Mouse (Mus musculus): ENCODE measurements around the gene Olfr633. TPM values are rescaled to one million over a fixed set of nuclear protein-coding genes. Genes with fewer than 3 reads are reported as not detected.
"Not testable (repeated sequence)": the region's sequence is repeated elsewhere in the genome, so short reads cannot be mapped to it uniquely, and the experiment has no call there.

Olfr633 gene
- polyA plus RNA-seq (2015; fragmentation: Nextera tagmentation; extraction: Ambion mirVana) = not detected in 2 replicates

DNA sequence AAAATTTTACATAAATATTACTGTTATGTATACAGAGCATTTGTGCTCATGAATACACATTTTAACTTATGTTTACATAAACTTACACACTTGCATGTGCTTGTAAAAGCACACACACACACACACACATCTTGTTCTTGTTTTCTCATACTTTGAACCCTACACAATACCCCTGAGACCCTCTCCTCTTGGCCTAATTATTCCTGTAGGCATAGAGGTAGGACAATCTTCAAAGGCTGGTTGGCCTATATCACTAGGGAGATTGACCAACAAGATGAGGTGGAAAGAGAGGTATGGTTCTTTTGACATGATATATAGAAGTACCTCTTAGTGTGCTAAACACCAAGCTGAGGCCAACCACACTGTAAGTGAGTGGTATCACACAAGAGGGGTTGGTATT, at the start of gene Olfr633:
Olfr633 (plus strand) TSS at position 301 of the 400 bp plus-strand sequence.
- H3K27me3 ChIP-seq (replicated peaks) = no peaks in the 10 kb centered on the region
- no peaks in the 10 kb centered on the region for H3K36me3 ChIP-seq
- H3K9me3 ChIP-seq (replicated peaks) = no peaks in the 10 kb centered on the region
- no peak within 1 kb of the TSS for H3K4me2 ChIP-seq
- H3K9ac ChIP-seq (replicated peaks) = no peak within 1 kb of the TSS
- no peak within 1 kb of the TSS for H3K27ac ChIP-seq (replicated peaks)
- ATAC-seq (ENCODE audit: low FRiP score) = no peak
- H3K4me1 ChIP-seq = no peaks in the 10 kb centered on the region
- no peak within 1 kb of the TSS for H3K4me3 ChIP-seq (replicated peaks)

DNA sequence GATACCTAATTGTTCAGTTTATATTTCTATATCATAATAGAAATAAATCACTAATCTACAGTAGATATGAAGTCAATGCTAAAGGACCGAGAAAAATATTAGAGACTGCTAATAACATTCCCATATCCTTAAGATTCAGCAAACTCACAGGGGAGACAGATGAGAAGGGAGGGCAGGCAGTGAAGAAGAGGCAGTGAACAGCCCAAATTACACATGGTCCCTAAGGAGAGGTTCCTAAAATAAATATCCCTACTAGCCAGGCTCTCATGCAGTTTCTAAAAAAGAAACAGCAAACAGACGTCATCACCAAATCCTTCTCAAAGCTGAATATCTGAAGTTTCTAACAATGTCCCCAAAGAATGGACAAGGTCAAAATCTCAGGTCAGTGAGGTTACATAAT, 41.0 kb upstream of the Olfr633 start, which contains the start of gene Olfr65:
Olfr65 (plus strand) TSS at position 301 of the 400 bp plus-strand sequence.
- 77% methylated on average over 2 of the region's 2 CpGs for WGBS
- ATAC-seq (ENCODE audit: low FRiP score) = no peak
- Histone ChIP-seq H3K4me3 (replicated peaks) (no peak within 1 kb of the TSS), H3K9ac (replicated peaks) (no peak within 1 kb of the TSS), H3K27me3 (replicated peaks) (no peaks in the 10 kb centered on the region), H3K27ac (replicated peaks) (no peak within 1 kb of the TSS), H3K9me3 (replicated peaks) (no peaks in the 10 kb centered on the region), H3K36me3 (no peaks in the 10 kb centered on the region), H3K4me2 (no peak within 1 kb of the TSS), H3K4me1 (no peaks in the 10 kb centered on the region)

DNA sequence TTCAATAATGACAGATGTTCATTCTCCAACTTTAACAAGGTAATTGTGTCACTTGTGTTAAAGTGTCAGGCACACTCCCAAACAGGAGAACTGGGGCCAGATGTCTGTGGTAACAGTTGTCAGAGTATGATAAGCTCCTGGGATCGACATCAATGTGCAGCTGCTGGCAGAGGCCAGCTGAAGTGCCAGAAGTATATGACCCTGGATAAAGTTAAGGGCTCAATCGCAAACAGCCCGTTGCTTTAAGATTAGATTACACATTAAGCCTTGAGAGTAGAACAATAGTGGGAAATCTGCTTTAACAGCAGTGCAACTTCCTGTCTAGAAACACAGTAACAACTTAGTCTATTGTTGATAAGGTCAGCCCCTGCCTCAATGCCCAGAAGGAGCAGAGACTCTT, 34.2 kb upstream of the Olfr633 start:
- H3K9me3 ChIP-seq (replicated peaks) = no peaks in the 10 kb centered on the region
- WGBS = 55% methylated on average over 3 of the region's 3 CpGs
- H3K27ac ChIP-seq (replicated peaks) = no peak overlapping the region
- H3K4me1 ChIP-seq = no peaks in the 10 kb centered on the region
- no peaks in the 10 kb centered on the region for H3K36me3 ChIP-seq
- H3K9ac ChIP-seq (replicated peaks) = no peak overlapping the region
- H3K4me3 ChIP-seq (replicated peaks) = no peak overlapping the region
- no peak for ATAC-seq (ENCODE audit: low FRiP score)
- no peak overlapping the region for H3K4me2 ChIP-seq
- no peaks in the 10 kb centered on the region for H3K27me3 ChIP-seq (replicated peaks)

DNA sequence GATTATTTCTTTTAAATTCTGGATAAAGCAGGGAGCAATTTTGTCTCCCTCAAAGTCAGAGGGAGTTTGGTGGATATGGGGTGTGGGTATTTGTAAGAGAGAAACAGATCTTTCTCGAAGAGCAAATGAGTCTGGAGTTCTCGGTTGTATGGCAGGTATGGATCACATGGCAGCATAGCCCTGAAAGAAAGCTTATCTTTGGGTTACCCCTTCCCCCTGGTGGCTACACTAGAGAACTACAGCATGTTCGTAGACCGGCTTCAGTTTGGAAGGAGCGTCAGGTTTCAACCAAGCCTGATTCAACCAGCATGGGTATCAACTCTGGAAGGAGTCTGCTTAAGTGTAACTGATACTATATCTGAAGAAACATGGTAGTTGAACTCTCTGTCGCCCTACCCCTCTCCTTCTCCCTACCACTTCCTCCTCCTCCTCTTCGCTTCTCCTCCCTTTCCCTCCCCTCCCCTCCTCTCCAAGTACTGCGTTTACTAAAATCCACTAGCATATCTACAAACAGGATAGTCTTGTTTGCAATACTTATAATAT, 31.2 kb upstream of the Olfr633 start:
- Histone ChIP-seq H3K27me3 (replicated peaks) (no peaks in the 10 kb centered on the region), H3K36me3 (no peaks in the 10 kb centered on the region), H3K27ac (replicated peaks) (no peak overlapping the region), H3K4me1 (no peaks in the 10 kb centered on the region), H3K9me3 (replicated peaks) (no peaks in the 10 kb centered on the region), H3K9ac (replicated peaks) (no peak overlapping the region), H3K4me2 (no peak overlapping the region), H3K4me3 (replicated peaks) (no peak overlapping the region)
- ATAC-seq (ENCODE audit: low FRiP score) = no peak
- 47% methylated on average over 8 of the region's 8 CpGs for WGBS

DNA sequence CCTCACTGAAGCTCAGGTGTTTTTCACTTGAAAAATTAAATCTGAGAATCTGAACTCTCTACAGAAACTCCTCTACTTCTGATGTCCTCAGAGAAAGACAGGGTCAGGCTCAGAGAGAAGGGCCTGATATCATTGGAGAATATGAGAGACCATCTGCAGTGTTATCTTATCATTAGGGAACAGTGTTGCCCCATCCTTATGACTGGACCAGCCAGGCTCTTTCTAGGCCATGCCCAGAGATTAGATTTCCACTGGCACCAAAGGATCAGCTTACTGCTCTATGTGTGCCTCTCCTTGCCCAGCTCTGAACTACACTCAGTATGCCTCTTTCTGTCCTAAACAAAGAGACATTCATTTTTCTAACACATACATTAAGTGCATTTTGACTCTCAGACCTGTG, 28.9 kb upstream of the Olfr633 start:
- Histone ChIP-seq H3K27me3 (replicated peaks) (no peaks in the 10 kb centered on the region), H3K9me3 (replicated peaks) (no peaks in the 10 kb centered on the region), H3K36me3 (no peaks in the 10 kb centered on the region), H3K27ac (replicated peaks) (no peak overlapping the region), H3K4me3 (replicated peaks) (no peak overlapping the region), H3K4me1 (no peaks in the 10 kb centered on the region), H3K9ac (replicated peaks) (no peak overlapping the region), H3K4me2 (no peak overlapping the region)
- ATAC-seq (ENCODE audit: low FRiP score) = no peak

DNA sequence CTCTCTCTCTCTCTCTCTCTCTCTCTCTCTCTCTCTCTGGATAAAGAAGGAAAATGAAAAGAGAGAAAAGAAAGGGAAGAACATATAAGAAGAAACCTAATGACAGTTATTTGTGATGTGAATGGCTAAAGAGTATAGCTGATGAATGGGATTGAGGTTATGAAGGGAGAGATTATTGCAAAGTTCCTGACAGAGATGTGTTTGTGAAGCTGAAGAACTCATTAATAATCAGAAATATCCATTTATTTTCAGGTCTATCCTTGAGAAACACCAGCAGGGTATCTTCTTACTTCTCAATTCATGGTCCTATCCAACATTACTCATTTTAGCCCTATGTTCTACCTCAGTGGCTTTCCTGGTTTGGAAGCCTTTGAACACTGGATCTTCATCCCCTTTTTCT, 15.7 kb upstream of the Olfr633 start, which contains the start of gene Olfr631:
Olfr631 (plus strand) TSS at position 301 of the 400 bp plus-strand sequence.
- H3K4me2 ChIP-seq = no peak within 1 kb of the TSS
- no peaks in the 10 kb centered on the region for H3K27me3 ChIP-seq (replicated peaks)
- no peaks in the 10 kb centered on the region for H3K36me3 ChIP-seq
- no peak for ATAC-seq (ENCODE audit: low FRiP score)
- no peak within 1 kb of the TSS for H3K27ac ChIP-seq (replicated peaks)
- H3K9ac ChIP-seq (replicated peaks) = no peak within 1 kb of the TSS
- H3K4me3 ChIP-seq (replicated peaks) = no peak within 1 kb of the TSS
- H3K4me1 ChIP-seq = no peaks in the 10 kb centered on the region
- no peaks in the 10 kb centered on the region for H3K9me3 ChIP-seq (replicated peaks)

DNA sequence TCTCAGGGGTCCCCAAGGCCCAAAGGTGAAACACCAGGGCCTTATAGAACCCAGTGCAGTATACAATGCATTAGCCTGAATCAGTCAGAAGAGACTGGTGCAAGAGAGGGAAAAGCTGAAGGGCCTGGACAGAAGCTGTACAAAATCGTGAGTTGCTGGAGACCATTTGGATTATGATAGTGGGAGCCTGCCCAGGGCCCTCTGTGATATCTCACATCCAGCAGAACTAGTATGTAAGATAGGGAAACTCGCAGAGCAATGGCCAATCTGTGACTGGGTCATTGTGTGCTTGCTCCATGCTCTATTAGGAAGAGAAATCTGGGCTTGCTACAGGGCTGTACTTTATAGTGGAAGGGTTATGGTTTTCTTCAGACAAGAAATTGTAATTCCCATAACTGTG, 10.0 kb upstream of the Olfr633 start, which contains the start of gene Olfr632:
Olfr632 (plus strand) TSS at position 84 of the 400 bp plus-strand sequence.
- H3K27ac ChIP-seq (replicated peaks) = no peak within 1 kb of the TSS
- H3K9me3 ChIP-seq (replicated peaks) = no peaks in the 10 kb centered on the region
- ATAC-seq (ENCODE audit: low FRiP score) = no peak
- H3K36me3 ChIP-seq = no peaks in the 10 kb centered on the region
- H3K27me3 ChIP-seq (replicated peaks) = no peaks in the 10 kb centered on the region
- no peaks in the 10 kb centered on the region for H3K4me1 ChIP-seq
- H3K9ac ChIP-seq (replicated peaks) = no peak within 1 kb of the TSS
- WGBS = 86% methylated on average over 2 of the region's 2 CpGs
- H3K4me3 ChIP-seq (replicated peaks) = no peak within 1 kb of the TSS
- no peak within 1 kb of the TSS for H3K4me2 ChIP-seq

DNA sequence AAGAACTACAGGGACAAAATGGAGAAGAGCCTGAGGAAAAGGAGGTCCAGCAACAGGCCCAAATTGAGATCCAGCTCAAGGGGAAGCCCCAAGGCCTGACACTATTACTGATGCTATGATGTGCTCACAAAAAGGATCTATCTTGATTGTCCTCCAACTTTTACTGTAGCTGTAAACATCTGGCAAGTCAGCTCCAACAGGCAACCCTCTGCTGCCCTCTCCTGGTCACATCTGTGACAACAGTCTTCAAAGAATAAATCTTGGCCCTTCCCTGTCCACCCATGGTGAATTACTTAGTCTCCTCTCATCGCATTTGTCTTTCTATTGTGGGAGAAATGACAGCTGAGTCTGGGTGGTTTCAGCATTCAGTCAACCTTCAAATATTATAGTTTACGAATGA, 1.5 kb upstream of the Olfr633 start:
- no peaks in the 10 kb centered on the region for H3K36me3 ChIP-seq
- peak; percentile 11; the same call in 1 of the 2 replicates for ATAC-seq (ENCODE audit: low FRiP score)

DNA sequence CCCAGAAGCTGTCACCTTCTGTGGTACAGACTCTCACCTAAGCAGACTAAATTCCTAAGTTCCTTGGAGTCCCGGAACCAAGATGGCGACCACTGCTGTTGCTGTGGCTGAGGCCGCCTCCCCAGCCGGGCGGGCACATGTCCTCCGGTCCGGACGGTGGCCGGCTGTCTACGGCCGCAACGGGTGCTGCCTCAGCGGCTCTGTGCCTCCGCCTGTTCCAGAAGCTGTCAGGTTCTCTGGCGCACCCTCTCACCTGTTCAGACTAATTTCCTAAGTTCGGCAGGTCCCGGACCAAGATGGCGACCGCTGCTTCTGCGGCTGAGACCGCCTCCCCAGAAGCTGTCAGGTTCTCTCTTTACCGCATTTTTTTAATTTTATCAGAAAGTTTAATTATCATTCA, 22.6 kb downstream of the Olfr633 start:
- not testable (repeated sequence) for H3K4me2 ChIP-seq; H3K4me1 ChIP-seq; H3K9me3 ChIP-seq (replicated peaks); H3K36me3 ChIP-seq; H3K4me3 ChIP-seq (replicated peaks); ATAC-seq (ENCODE audit: low FRiP score); H3K27me3 ChIP-seq (replicated peaks); H3K9ac ChIP-seq (replicated peaks); H3K27ac ChIP-seq (replicated peaks)
- 95% methylated on average over 22 of the region's 22 CpGs for WGBS

More for the DNA sequence above, 1.5 kb upstream of the Olfr633 start:
- 34% methylated on average over 2 of the region's 2 CpGs for WGBS
- no peaks in the 10 kb centered on the region for H3K9me3 ChIP-seq (replicated peaks)
- H3K9ac ChIP-seq (replicated peaks) = no peak overlapping the region
- H3K27me3 ChIP-seq (replicated peaks) = no peaks in the 10 kb centered on the region
- no peak overlapping the region for H3K27ac ChIP-seq (replicated peaks)
- H3K4me3 ChIP-seq (replicated peaks) = no peak overlapping the region
- H3K4me1 ChIP-seq = no peaks in the 10 kb centered on the region
- H3K4me2 ChIP-seq = no peak overlapping the region

DNA sequence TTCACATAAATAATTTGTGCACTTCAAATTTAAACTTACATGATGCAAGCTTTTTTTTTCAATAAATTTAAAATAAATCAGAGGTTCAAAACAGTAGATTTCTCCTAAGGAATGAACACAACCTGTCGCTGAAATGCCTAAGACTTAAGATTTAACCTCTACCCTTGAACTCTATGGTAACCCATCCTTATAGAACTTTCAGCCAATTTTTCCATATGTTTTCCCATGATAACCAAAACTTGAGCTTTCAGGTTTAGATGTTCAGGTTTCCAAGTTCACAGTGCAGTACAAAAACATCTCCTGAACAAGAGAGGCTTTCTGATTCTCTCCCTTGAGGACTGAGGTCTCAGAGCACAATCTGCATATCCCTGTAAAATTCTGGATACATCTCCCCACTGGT, 26.6 kb downstream of the Olfr633 start, which contains the start of gene Olfr635:
Olfr635 (plus strand) TSS at position 301 of the 400 bp plus-strand sequence.
- no peak within 1 kb of the TSS for H3K9ac ChIP-seq (replicated peaks)
- ATAC-seq (ENCODE audit: low FRiP score) = no peak
- no peak within 1 kb of the TSS for H3K4me3 ChIP-seq (replicated peaks)

DNA sequence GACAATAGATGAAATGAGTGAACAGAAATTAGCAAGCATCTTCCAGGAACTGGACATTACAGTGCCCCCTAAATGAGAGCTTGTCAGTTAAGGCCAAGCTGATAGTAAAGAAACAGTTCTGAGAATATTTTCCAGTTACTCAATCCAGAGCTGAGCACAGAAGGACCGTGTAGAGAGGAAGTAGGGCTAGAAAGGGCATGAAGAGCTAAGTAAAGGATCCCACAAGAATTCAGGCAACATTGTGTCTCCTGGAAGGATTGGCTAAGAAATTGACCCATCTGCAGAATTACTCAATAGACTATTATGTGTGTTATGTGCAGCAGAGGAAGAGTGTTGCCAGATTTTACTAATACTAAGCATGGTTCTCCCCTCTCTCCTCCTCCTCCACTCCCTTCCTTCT, 27.5 kb downstream of the Olfr633 start:
- Histone ChIP-seq H3K4me1 (no peaks in the 10 kb centered on the region), H3K9me3 (replicated peaks) (no peaks in the 10 kb centered on the region), H3K36me3 (no peaks in the 10 kb centered on the region), H3K27me3 (replicated peaks) (no peaks in the 10 kb centered on the region), H3K4me3 (replicated peaks) (no peak overlapping the region), H3K4me2 (no peak overlapping the region), H3K9ac (replicated peaks) (no peak overlapping the region), H3K27ac (replicated peaks) (no peak overlapping the region)
- no peak for ATAC-seq (ENCODE audit: low FRiP score)
- WGBS = 68% methylated on average over 1 of the region's 1 CpGs

More for the DNA sequence above, 26.6 kb downstream of the Olfr633 start, which contains the start of gene Olfr635:
- no peaks in the 10 kb centered on the region for H3K4me1 ChIP-seq
- H3K4me2 ChIP-seq = no peak within 1 kb of the TSS
- no peaks in the 10 kb centered on the region for H3K36me3 ChIP-seq
- no peak within 1 kb of the TSS for H3K27ac ChIP-seq (replicated peaks)
- no peaks in the 10 kb centered on the region for H3K27me3 ChIP-seq (replicated peaks)
- H3K9me3 ChIP-seq (replicated peaks) = no peaks in the 10 kb centered on the region
- 78% methylated on average over 1 of the region's 1 CpGs for WGBS

DNA sequence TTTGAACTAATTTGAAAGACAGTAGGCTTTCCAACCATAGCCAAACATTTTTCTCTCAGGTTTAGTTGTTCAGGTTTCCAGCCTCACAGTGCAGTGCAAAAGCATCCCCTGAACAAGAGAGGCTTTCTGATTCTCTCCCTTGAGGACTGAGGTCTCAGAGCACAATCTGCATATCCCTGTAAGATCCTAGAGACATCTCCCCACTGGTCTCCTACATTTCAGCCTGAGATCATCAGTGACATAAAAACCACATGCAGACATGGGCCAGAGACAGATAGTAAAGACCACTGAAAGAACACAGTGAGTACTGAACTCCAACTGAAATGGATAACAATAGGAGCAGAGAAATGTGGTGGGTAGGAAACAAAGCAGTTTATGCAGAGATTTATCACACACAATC, 54.2 kb downstream of the Olfr633 start, which contains the start of gene Olfr638:
Olfr638 (plus strand) TSS at position 301 of the 400 bp plus-strand sequence.
- Histone ChIP-seq H3K9ac (replicated peaks) (no peak within 1 kb of the TSS), H3K4me2 (no peak within 1 kb of the TSS), H3K4me1 (no peaks in the 10 kb centered on the region), H3K4me3 (replicated peaks) (no peak within 1 kb of the TSS), H3K36me3 (no peaks in the 10 kb centered on the region), H3K27me3 (replicated peaks) (no peaks in the 10 kb centered on the region), H3K9me3 (replicated peaks) (no peaks in the 10 kb centered on the region), H3K27ac (replicated peaks) (no peak within 1 kb of the TSS)
- ATAC-seq (ENCODE audit: low FRiP score) = no peak

All from neural tube, embryonic 15.5 days (tissue).